Mouse (Mus musculus) frontal cortex, postnatal 36 days (tissue): ENCODE measurements around the gene D630003M21Rik.

Experiments
- DNase-seq, 2 experiments: peaks; one replicate each; pipeline ENCODE4 v3.0.0; 2022; ENCODE audit warnings: low spot score in 2 of 2

Gene D630003M21Rik

DNA sequence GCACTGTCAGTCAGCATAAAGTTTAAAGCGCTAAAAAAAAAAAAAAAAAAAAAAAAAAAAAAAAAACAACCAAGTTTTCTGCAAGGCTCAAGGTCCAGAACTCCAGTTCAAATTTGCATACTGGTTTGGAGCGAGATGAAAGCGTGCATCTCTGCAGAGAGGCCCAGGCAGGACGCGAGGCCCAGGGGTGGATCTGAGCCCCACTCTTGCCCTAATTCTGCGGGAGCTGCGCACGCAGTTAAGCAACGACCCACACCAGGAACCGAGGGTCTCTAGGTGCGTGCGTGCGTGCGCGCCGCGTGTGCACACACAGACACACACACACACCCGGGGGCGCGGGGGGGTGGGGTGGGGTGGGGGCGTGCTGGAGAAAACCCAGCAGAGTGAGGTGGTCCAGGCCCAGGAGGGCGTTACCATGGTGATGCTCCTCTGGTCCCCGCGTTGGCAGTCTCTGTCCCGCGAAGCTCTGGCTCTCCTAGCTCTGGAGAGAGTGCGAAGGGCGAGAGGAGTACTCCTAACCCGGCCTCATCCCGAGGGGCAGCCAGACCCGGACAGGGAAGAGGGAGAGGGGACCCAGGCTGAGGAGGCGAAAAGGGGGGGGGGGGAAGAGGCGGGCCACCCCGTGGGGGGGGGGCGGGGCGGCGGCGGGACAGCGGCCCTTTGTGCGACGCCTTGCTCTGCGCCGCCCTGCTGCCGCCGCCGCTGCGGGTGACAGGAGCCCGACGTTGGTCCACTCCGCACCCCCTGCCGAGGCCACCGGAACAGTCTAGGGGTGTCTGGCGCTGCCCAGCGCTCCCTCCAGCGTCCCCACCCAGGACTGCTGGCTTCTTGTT, at the start of gene D630003M21Rik:
Gene D630003M21Rik (minus strand): TSS at position 553 of the 833 bp plus-strand sequence.
- peak in 1 of 2 experiments; percentile 20 for DNase-seq

DNA sequence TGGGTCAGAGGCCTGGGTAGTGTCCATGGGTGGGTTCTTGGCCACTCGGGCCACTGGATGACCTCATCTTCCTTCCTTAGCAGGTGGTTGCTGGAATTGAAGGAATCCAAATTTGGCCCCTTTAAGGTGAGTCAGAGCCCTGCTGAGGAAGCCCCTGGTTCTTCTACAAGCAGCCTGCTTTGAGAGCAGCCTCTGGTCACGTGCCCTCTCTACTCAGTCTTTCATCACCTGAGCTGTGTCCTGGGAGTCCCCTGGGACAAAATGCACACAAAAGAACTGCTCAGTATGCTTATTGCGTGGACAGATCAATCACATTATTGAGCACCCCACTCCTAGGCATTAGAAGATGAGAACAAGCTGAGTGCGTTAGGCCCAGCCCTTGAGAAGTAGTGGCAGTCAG, 47.9 kb upstream of the D630003M21Rik start:
- DNase-seq: no peak

DNA sequence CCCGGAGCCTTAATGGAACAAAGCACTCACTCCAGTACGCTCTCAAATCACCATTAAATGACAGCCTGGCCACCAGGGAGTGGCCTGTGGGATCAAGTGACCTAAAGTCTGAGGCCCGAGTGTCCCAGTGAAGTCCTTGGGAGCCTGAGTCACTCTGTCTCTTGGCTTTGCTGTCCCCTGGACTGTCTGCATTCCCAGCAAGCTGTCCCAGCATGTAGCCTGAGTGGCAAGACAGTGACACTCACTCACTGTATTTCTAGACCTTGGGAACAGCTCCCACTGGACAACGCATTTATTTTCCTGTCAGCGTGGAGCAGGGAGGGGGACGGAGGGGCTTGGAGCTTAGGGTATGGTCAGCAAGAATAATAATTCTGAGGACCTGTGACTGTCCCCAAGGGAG, 47.4 kb upstream of the D630003M21Rik start:
- DNase-seq: no peak

DNA sequence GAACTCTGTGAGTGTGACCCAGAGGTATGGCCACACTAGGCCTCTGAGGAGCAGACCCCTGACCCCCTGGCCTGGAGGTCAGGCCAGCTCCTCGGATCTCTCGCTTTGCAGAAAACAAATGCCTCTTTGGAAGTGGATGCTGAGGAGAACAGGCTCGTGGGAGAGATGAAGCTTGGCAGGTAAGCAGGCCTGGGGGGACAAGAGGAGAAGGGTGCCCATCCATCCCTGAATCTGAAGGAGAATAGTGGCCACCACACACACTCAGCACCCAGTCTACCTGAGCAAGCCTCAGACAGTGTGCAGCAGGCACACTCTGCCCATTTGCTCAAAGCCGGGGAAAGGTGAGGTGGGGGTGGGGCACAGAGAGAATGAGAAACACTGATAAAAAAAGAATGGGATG, 46.8 kb upstream of the D630003M21Rik start:
- no peak for DNase-seq

DNA sequence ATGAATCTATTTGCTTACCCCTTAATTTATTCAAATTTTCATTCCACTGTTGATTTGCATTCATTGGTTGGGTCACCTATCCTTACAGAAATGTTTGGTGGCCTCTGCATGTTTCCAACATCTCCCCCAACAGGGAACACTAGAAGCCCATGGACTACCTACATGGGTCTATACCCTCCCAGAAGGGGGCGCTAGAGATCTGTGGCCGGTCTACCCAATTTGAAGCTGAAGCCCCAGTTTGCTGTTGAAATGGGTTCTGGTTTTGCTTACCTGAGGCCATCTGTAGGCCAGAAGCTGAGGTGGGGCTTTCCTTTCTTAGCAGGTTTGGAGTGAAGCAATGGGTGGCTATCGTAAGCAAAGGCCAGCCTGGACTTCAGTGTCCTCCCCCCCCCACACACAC, 46.3 kb upstream of the D630003M21Rik start:
- no peak for DNase-seq

DNA sequence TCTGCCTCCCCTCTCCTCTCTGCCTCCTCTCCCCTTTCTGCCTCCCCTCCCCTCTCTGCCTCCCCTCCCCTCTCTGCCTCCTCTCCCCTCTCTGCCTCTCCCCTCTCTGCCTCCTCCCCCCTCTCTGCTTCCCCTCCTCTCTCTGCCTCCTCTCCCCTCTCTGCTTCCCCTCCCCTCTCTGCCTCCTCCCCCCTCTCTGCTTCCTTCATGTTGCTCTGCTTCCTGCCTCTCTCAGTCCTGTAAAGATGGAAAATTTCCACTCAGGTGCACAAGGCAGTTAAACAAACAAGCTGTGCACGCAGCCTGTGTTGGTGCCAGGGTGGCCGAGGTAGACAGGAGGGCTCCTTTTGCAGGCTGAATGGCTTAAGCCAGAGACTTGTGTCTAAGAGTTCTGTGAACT, 44.6 kb upstream of the D630003M21Rik start:
- no peak for DNase-seq

DNA sequence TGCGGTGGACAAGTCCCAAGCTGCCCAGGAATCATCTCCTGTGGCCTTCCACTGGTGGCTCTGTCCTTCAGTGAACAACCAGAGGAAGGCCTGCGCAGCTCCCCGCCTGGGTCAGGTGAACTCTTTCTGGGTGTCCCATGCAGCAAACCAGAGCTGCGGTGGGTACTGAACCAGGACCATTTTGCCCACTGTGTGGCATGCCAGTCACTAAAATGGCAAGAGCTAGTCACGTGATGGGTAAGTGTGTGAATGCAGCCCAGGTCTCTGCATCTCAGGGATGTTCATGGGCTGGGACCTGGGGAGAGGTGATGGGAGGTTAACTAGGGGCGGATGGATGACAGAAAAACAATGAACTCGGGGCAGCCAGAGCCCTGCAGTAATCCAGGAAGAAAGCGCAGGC, 41.0 kb upstream of the D630003M21Rik start:
- DNase-seq: no peak

DNA sequence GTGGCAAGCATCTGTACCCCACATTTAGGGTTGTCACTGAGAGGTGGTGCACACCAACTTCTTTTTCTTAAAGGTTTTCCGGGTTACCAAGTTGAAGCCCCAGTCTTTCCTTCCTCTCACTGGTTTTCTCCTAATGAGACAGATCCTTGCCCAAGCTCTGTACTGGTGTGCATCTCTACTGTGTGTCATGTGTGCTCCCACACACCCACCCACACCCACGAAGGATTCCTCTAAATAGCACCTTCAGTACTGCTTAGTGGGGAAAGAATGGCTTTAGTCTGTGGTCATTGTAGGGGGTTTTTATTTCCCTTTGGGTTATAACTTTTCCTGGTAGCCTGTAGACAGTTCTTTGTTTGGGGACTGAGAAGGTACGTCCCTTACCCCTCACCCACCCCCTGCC, 35.9 kb upstream of the D630003M21Rik start:
- no peak for DNase-seq

DNA sequence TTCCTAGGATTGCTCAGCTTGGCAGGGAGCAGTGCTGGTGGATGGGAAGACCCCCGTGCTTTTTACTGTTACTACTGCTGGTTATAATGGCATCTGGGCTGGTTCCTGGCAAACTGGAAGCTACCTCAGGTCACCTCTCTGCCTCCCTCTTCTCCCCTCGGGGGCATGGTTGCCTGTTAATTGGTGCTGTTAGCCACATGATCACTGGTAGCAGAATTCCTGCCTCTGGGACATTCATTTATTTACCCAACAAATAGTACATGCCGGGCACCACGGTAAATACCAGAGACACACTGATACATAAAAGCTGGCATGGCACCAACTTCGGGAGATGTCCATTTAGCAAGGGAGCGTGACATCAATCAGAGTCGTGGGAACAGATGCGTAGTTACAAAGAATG, 30.5 kb upstream of the D630003M21Rik start:
- no peak for DNase-seq

DNA sequence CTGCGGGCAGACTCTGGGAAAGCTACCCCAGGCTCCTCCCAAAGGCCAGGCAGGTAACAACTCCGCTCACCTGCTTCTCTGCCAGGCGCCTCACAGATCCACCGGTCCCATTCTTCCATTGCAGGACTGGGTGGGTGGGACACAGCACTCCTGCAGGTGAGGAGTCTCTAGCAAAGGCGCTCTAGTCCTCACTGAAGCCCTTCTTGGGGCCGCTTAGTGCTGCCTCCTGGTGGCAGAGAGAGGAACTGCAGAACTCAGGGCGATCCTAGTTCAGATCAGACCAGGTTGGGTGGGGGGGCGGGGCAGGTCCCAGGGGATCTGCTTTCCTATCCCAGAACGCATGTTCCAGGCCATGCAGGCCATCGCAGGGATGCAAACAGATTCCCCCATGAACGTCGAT, 29.8 kb upstream of the D630003M21Rik start:
- DNase-seq: peak; percentile 31 to 45

DNA sequence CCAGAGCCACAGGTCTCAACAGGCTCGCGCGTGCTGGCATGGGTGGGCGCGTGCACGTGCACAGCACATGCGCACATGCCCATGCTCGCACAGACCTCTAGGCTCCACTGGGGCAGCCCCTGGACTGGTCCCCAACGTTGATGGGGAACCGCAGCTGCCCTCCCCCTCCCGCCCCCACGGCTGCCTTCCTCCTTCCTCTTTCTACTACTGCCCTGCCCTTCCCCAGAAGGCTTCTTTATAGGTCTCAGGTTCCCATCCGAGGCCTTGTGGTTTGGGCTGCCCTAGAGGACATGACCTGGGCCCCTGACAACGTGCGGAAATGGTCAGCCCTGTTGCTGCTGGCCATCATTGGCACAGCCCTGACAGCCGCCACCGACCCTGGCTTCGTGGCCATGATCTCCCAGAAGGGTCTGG, 29.0 kb upstream of the D630003M21Rik start, which contains the start of gene Bpi:
Gene Bpi (plus strand): TSS at position 90 of the 414 bp plus-strand sequence.
- no peak for DNase-seq

DNA sequence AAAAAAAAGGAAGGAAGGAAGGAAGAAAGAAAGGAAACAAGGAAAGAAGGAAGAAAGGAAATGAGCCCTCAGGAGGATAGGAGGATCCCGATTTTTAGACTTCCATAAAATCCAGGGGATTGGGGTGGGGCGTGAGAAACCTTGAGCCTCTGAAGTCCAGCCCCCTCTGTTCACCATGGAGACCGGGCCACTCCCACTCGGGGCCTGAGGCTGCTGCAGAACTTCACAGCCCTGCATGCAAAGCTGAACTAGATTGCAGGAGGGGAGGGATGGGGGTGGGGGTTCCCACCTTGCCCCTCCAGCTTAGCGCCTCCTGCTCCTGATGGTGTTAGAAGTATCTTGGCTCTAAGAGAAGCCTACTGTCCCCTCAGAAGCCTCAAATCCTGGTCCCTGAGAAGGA, 27.9 kb upstream of the D630003M21Rik start:
- DNase-seq: no peak

DNA sequence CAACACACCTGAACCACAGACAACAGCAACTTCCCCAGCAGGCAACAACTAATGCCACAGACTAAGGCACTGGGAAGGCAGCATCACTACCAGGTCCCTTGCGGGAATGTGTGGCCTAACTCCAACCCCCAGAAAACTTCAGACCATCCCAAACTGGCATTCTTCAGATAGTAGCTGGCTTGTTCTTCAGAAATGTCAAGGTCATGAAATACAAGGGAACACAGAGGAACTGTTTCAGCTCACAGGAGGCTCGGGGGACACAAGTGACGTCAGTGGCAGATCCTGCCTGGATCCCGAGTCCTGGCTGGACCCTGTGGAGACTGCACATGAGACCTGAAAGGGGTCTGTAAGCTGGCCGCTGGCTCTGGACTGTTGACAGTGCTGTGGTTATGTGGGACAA, 24.8 kb upstream of the D630003M21Rik start:
- no peak for DNase-seq

DNA sequence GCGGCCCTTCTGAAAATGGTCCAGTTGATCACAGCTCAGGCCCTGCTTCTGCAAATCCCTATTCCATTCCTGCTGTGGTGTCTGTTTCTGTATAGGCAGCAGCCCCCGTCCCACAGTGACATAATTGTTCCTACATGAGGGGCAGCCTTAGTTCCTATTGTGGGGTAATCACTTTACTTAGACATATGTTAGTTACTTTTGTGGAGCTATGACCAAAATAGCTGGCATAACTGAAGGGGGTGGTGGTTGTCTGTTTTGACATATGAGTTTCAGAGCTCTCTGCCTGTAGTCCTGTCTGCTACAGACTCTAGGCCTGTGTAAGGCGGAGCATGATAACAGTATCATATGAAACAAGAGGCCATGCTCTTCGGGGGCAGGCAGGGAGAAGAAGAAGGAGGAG, 21.5 kb upstream of the D630003M21Rik start:
- no peak for DNase-seq

DNA sequence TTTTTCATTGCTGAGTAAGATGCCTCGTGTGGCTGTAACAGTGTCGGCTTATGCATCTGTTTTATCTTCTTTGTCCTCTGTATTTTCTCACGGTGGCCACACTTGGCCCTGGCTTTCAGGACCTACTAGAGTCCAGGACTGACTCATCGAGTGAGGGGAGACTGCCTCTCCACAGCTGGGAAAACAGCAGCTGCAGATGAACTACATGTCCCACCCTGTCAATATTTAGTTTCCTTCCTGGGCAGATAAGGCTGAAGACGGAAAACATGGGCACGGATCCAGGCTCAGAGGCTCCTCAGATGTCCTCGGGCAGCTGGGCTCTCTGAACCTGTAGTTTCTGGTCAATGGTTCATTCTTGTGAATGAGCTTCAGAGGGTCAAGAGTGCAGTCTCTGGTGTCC, 19.3 kb upstream of the D630003M21Rik start:
- DNase-seq: no peak

DNA sequence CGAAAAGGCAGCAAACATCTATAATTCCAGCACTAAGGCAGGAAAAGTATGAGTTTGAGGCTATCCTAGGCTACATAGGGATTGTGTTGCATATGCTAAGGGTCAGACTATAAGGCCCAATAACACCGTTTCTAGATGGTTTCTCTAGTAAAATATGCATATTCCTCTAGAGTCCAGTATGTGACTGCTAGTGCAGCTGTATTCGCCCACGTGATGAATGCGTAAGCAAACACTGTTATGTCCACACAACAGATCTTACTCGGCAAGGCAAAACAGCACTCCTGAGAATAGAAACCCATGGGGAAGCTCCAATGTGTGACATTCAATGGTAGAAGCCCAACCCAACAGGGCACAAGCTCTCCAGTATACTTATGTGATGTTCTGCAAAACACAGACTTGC, 18.8 kb upstream of the D630003M21Rik start:
- no peak for DNase-seq

DNA sequence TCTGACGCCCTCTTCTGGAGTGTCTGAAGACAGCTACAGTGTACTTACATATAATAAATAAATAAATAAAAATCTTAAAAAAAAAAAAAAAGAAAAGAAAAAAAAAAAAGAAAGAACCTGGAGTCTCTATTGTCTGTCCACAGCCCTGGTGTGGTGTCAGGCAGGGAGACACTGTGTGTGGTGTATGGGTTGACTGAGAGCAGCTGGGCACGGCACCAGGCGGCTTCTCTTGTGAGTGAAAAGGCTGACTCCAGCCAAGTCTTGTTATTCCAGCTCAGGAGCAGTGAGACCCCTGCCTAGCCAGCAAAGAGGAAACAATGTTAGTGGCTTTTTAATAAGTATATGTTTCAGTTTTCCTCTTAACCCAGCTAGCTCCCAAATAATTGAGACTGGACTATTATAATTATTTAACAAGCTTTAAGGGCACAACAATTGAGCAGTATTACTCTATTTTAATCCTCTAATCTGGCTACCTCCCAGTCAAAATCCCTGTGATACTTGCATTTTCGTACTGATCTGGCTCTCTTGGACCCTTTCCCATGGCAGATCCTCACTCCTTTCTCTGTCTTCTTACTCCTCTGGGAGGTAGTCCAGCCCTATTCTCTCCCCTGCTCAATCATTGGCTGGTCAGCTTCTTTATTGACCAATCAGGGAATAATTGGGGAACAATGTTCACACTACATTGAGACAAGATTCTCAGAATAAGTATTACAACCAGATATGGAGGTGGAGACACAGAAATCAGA, 16.2 kb upstream of the D630003M21Rik start:
- no peak for DNase-seq

DNA sequence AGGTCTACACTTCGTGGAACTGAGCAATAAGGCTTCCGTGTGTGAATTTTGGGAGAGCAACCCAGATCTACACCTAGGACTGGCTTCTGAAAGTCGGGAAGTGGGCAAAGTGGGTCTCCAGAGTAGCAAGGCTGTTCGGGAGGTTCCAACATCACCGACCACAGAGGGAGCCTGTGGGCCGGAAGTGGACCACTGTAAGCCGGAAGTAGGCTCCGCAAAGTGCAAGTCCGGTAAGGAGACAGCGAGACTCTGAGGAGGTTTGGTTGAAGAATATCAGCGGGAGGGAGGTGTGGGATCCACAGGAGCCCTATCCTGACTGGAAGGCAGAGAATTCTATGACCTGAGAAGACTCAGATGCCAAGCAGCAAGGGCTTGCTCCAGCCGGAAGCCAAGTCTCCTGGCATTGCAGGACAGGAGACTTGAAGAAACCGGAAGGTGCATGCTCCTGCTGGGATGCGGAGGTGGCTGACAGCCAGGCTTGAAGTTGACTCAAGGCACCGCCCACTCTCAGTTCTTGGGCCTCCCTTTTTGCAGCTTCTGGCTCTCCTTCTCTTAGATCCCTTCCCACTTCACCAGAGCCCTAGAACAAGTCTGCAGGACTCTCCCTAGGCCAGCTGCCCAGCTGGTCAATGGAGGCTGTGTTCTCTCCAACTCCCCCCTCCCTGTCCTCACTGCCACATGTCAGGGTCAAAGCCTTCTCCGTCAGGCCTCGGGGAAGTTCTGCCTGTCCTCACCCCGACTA, 14.3 kb upstream of the D630003M21Rik start:
- DNase-seq: peak; percentile 57

DNA sequence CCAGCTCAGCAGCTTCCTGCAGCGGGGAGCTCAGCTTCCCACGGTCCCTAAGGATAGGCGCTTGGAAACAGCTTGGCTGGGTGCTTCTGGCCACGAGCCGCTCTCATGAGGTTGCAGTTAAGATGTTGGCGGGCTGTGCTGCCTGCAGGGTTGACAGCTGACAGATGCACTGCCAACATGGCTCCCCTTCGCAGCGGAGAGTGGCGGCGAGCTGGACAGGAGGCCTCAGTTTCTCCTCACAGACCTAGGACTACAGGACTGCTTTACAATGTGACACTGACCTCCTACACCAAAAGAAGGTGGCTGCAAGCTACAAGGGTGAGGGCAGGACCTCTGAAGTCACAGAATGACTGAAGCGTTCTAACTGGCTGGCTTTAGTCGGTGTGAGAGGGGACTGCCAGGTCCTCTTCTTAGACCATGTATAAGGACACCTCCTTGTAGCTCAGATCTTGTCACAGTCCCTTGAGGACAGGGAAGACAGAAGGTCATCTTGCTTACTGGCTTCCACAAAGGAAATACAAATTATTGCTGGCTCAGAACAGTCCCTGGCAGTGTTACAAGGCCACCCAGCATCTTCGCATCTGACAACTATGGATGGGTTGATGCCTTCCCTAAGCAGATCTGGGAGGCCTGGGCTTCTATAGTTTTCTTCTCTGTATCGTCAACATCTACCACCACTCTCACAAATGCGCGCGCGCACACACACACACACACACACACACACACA, 13.3 kb upstream of the D630003M21Rik start:
- DNase-seq: peak; percentile 58 to 73

DNA sequence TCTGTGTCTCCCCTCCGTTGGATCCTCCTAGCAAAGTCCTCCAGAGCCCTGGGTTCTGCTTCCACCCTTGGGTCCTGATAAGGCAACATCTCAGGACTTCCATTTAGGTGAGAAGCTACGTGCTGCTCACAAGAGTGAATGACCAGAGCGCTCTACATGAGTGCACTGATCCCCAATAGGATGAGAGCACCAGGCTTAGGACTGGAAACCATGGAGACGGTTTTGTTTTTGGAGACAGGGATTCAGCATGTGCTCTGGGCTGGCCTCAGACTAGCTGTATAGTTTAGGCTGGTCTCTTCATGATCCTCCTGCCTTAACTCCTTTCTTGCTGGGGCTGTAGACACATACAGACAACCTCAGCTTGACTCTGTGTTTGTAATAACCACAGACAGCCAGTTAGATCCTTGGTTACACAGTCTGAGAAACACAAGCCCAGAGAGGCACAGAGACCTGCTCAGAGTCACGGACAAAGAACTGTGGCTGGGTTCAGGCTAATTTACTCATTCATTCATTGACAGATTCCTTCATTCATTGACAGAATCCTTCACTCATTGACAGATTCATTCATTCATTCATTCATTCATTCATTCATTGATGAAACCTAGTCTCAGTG, 12.2 kb upstream of the D630003M21Rik start:
- DNase-seq: no peak

DNA sequence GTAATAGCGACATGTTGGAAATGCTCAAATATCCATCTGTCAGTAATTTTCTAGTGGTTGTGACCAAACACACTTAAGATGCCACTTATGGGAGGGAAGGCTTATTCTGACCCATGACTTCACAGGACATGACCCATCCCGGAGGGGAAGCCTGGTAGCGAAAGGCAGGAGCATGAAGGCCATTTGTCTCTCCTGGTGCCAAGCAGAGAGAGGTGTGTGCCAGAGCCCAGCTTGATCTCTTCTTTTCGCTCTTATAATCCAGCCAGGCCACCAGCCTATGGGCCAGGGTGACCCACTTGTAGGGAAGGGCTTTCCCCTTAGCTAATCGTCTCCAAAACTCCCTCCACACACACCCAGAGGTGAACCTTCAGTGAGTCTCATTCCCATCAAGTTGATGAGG, 9.1 kb upstream of the D630003M21Rik start:
- no peak for DNase-seq
